Mouse (Mus musculus) spleen, postnatal 4 days (tissue): ENCODE data around the gene Usp19.

Experiments
- DNase-seq, 2 experiments: peaks; one replicate each; pipeline ENCODE4 v3.0.0; 2022; ENCODE audit warnings: low spot score in 2 of 2

The Usp19 gene

GRCm38 (mm10) chr9:108494905-108495304 lies 4.5 kb downstream of the Usp19 start:
- no peak for DNase-seq

- no peak for DNase-seq
Measured at GRCm38 (mm10) chr9:108499231-108499630, 8.8 kb downstream of the Usp19 start.

GRCm38 (mm10) chr9:108499943-108500342 lies 9.5 kb downstream of the Usp19 start:
- DNase-seq, result no peak

- peak in 1 of 2 experiments; percentile 45 for DNase-seq
Measured at GRCm38 (mm10) chr9:108506901-108507300, 16.5 kb downstream of the Usp19 start.

GRCm38 (mm10) chr9:108507619-108508434 lies 17.4 kb downstream of the Usp19 start, which contains the start of gene Qars:
Qars (plus strand) TSS chr9:108507706.
- DNase-seq, result peak; percentile 93 to 95

GRCm38 (mm10) chr9:108508776-108509175 lies 18.4 kb downstream of the Usp19 start:
- DNase-seq, result peak in 1 of 2 experiments; percentile 57

GRCm38 (mm10) chr9:108516380-108517251 lies 26.2 kb downstream of the Usp19 start, which contains the start of gene Qrich1:
Qrich1 (plus strand) TSS chr9:108516806.
- peak; percentile 92 to 96 for DNase-seq

- peak; percentile 80 to 88 for DNase-seq
Measured at GRCm38 (mm10) chr9:108517253-108517930, 27.0 kb downstream of the Usp19 start.

- DNase-seq, result no peak
Measured at GRCm38 (mm10) chr9:108517931-108518332, 27.5 kb downstream of the Usp19 start.

GRCm38 (mm10) chr9:108521604-108522003 lies 31.2 kb downstream of the Usp19 start:
- no peak for DNase-seq

GRCm38 (mm10) chr9:108523341-108523740 lies 32.9 kb downstream of the Usp19 start:
- no peak for DNase-seq

GRCm38 (mm10) chr9:108525400-108525799 lies 35.0 kb downstream of the Usp19 start:
- no peak for DNase-seq

GRCm38 (mm10) chr9:108530954-108531353 lies 40.6 kb downstream of the Usp19 start:
- no peak for DNase-seq

- DNase-seq, result no peak
Measured at GRCm38 (mm10) chr9:108531496-108531895, 41.1 kb downstream of the Usp19 start.

GRCm38 (mm10) chr9:108540846-108541245 lies 50.4 kb downstream of the Usp19 start:
- DNase-seq, result no peak

GRCm38 (mm10) chr9:108545986-108546385 lies 55.6 kb downstream of the Usp19 start:
- DNase-seq, result no peak

GRCm38 (mm10) chr9:108546875-108547274 lies 56.5 kb downstream of the Usp19 start:
- no peak for DNase-seq
